Mouse (Mus musculus) cerebellum, adult 2 months (tissue): ENCODE data around the gene Xpo5.

ENCODE experiments used
- CTCF ChIP-seq: fragments of 200-500 bp; IDR thresholded peaks from 2 replicates; pipeline ENCODE4 v1.5.1; 2011; ENCODE audit warnings: low read depth, mild to moderate bottlenecking, control low read depth, low read length, moderate library complexity, borderline replicate concordance; ENCODE audit not compliant: insufficient read depth
- POLR2A ChIP-seq: fragments of 200-500 bp; IDR thresholded peaks from 2 replicates; pipeline ENCODE4 v1.6.1; 2011; ENCODE audit warnings: low read length, control low read depth, borderline replicate concordance; ENCODE audit not compliant: insufficient read depth

- TF ChIP-seq CTCF: no peak
- TF ChIP-seq POLR2A: no peak
Measured at GRCm38 (mm10) chr17:46210550-46210949, 8.0 kb downstream of the Xpo5 start.
